Mouse (Mus musculus): ENCODE measurements at regions not wholly inside any gene's neighbourhood (a gene's known extent, or its start where the extent isn't known, plus 50 kb on each side); places are given as distances from the start of the nearest gene placed in this dataset.

DNA sequence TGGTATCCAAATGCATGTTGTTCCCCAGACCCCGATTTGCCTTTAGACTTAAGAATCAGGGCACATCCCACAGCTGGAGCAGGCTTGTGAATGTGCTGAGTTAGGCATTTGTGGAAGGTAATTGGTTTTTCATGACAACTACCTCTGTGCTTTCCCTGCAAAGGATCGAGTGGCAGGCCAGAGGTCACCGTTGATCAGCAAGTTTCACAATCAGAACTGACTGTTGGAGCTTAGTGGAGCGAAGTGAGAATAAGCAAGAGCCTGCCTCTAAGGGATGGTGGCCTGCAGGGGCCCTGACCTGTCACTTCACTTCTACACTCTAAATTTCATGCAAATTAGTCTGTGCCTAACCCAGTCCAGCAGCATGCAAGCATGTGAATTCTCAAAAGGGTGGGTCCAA, 270.7 kb downstream of the Ins1 start:
- DNase-seq: no peak

- DNase-seq: no peak
Measured at GRCm38 (mm10) chr19:52525509-52525908, 261.4 kb downstream of the Ins1 start.

DNA sequence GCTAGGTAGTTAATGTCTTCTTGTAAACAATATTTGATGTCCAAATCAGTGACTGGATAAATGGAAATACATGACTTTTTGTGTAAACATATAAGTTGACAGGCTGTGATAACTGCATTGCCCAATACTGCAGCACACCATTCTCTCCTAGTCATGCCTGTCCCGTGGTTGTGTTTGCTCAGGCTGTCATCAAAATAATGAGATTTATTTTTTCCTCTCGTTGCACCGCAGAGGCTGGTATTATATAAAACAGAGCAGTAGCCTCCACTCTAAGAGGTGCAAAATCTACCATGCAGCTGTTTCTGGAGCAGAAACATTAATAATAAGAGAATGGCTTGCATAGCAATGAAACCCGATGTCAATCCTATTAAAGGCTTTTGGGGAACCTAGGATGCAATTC, 239.2 kb downstream of the Ins1 start:
- DNase-seq: no peak

Data from right cerebral cortex, postnatal 25 days (tissue).